Mouse (Mus musculus) cerebellum, adult 2 months (tissue): ENCODE data around the gene Coq10b.

Experiments used
- CTCF ChIP-seq: fragments of 200-500 bp; IDR thresholded peaks from 2 replicates; pipeline ENCODE4 v1.5.1; 2011; ENCODE audit warnings: low read depth, mild to moderate bottlenecking, control low read depth, low read length, moderate library complexity, borderline replicate concordance; ENCODE audit not compliant: insufficient read depth
- POLR2A ChIP-seq: fragments of 200-500 bp; IDR thresholded peaks from 2 replicates; pipeline ENCODE4 v1.6.1; 2011; ENCODE audit warnings: low read length, control low read depth, borderline replicate concordance; ENCODE audit not compliant: insufficient read depth

GRCm38 (mm10) chr1:55048841-55049587 lies 3.6 kb upstream of the Coq10b start:
- TF ChIP-seq CTCF = no peak
- TF ChIP-seq POLR2A = no peak
